Mouse (Mus musculus) heart, embryonic 14.5 days (tissue): ENCODE results near the gene Heca. TPM values are rescaled to one million over a fixed set of nuclear protein-coding genes. Genes with fewer than 3 reads are reported as not detected.
"Not testable (repeated sequence)": the region's sequence is repeated elsewhere in the genome, so short reads cannot be mapped to it uniquely, and the experiment has no call there.

Source experiments
- ATAC-seq: fragments of 200-750 bp; cut with Nextera tagmentation; 2 replicates; pipeline ENCODE4 v1.8.0; 2017; ENCODE audit warnings: low read depth, moderate TSS enrichment; ENCODE audit not compliant: insufficient number of reproducible peaks, insufficient read depth, low FRiP score
- H3K27ac ChIP-seq, 2 experiments: fragments of 200-500 bp in 1 of 2; fragments of 300-500 bp in 1 of 2; sonication (generic) in 1 of 2; replicated peaks in 1 of 2; 2 replicates each; pipeline ENCODE4 v1.5.1; 2012 to 2014; ENCODE audit warnings: low read depth in 2 of 2, low read length in 2 of 2, control low read depth in 1 of 2, mild to moderate bottlenecking in 1 of 2, mixed read lengths in 1 of 2; ENCODE audit not compliant: control insufficient read depth in 1 of 2, insufficient read depth in 1 of 2
- H3K27me3 ChIP-seq: fragments of 300-500 bp; sonication (generic); 2 replicates; pipeline ENCODE4 v1.6.1; 2014; ENCODE audit warnings: mild to moderate bottlenecking, low read length, control low read depth; ENCODE audit not compliant: control insufficient read depth, insufficient read depth
- H3K36me3 ChIP-seq: fragments of 300-500 bp; sonication (generic); 2 replicates; pipeline ENCODE4 v1.6.1; 2014; ENCODE audit warnings: mild to moderate bottlenecking, control low read depth, low read length, mixed read lengths; ENCODE audit not compliant: control insufficient read depth, insufficient read depth
- H3K4me1 ChIP-seq, 2 experiments: fragments of 200-500 bp in 1 of 2; fragments of 300-500 bp in 1 of 2; sonication (generic) in 1 of 2; 2 replicates each; pipeline ENCODE4 v1.6.1; 2012 to 2014; ENCODE audit warnings: low read length in 2 of 2, control low read depth in 1 of 2, mixed read lengths in 1 of 2; ENCODE audit not compliant: control insufficient read depth in 2 of 2, insufficient read depth in 2 of 2
- H3K4me2 ChIP-seq: fragments of 300-500 bp; sonication (generic); 2 replicates; pipeline ENCODE4 v1.6.1; 2014; ENCODE audit warnings: mild to moderate bottlenecking, low read length
- H3K4me3 ChIP-seq, 2 experiments: fragments of 200-500 bp in 1 of 2; fragments of 300-500 bp in 1 of 2; sonication (generic) in 1 of 2; 2 replicates each; pipeline ENCODE4 v1.5.1; 2012 to 2014; ENCODE audit warnings: low read length in 2 of 2, mild to moderate bottlenecking in 2 of 2, control low read depth in 1 of 2, low read depth in 1 of 2, moderate library complexity in 1 of 2; ENCODE audit not compliant: control insufficient read depth in 1 of 2, insufficient read depth in 1 of 2
- H3K9ac ChIP-seq: fragments of 300-500 bp; sonication (generic); 2 replicates; pipeline ENCODE4 v1.6.1; 2014; ENCODE audit warnings: mild to moderate bottlenecking, low read length
- H3K9me3 ChIP-seq: fragments of 300-500 bp; sonication (generic); 2 replicates; pipeline ENCODE4 v1.6.1; 2016; ENCODE audit warnings: low read length, control low read depth; ENCODE audit not compliant: control insufficient read depth
- WGBS: fragments of 180-500 bp; shearing (Covaris S2); extraction: QIAGEN DNeasy Blood & Tissue Kit; methylation state at CpG from one replicate; pipeline ENCODE4 v1.1.7; 2014; 5-methylcytosine and 5-hydroxymethylcytosine counted together
- polyA plus RNA-seq: library from polyadenylated mRNA; unstranded; fragments of >200 nt; fragmentation: Nextera tagmentation; extraction: Ambion mirVana; gene quantifications from 2 replicates; pipeline ENCODE4 v1.2.1, GENCODE M21; 2014

The Heca gene
- polyA plus RNA-seq, 1 experiment from 2014 or later = 6.4 TPM

DNA sequence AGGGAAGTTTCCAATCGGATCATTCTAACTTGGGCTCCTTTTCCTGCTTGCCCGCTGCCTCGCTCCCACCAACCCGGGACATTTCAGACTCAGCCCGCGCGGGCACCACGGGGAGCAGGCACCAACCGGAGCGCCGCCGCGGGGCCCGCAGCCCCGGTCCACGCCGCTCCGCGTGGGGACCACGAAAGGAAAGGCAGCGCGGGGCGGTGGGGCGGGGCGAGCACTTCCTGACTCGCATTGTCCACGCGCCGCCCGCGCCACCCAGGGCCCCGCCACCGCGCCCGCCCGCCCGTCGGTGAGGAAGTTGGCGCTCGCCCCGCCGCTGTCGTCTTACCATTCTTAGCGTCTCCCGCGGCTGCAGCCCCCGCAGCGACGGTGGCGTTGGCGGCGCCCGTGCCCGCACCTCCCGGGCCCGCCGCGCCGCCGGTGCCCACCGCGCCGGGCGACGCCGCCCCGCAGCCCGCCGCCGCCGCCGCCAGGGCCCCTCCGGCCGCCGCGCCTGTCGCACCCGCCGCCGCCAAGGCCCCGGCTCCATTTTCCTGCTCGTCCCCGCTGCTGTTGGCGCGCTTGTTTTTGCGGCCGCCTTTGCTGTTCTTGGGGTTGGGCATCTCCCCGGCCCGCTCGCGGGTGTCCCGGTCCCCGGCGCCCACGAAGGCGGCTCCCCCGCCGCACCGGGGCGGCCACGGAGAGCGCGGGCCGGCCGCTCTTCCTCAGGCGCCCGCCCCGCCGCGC lies 526 bp downstream of the Heca start:
- H3K9ac ChIP-seq = peak overlapping the region; percentile 97
- peak overlapping the region; percentile 80 to 94 for H3K27ac ChIP-seq
- ATAC-seq = peak; percentile 55
- peak overlapping the region; percentile 63 for H3K4me2 ChIP-seq
- no peaks in the 10 kb centered on the region for H3K27me3 ChIP-seq
- 1% methylated on average over 77 of the region's 110 CpGs for WGBS
- peak overlapping the region; percentile 84 to 95 for H3K4me3 ChIP-seq
- H3K4me1 ChIP-seq = peaks cover 2 to 12% of the 10 kb centered on the region in 2 experiments; a peak in 3 of 4 replicates
- H3K9me3 ChIP-seq = no peaks in the 10 kb centered on the region
- H3K36me3 ChIP-seq = no peaks in the 10 kb centered on the region

DNA sequence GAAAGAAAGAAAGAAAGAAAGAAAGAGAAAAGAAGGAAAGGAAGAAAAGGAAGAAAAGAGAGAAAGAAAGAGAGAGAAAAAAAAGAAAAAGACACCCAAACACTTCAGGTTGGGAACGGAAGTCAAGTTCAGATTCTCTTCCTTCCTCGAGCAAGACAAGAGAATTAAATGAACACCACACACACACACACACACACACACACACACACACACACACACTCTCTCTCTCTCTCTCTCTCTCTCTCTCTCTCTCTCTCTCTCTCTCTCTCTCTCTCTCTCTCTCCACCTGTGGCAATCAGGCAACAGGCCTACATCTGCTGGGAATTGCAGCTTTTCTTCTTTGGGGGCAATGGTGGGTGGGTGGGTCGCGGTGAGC lies 1.1 kb downstream of the Heca start:
- WGBS = 0% methylated on average over 4 of the region's 4 CpGs
- not testable (repeated sequence) for H3K36me3 ChIP-seq, H3K9me3 ChIP-seq, ATAC-seq, H3K27me3 ChIP-seq
- H3K4me3 ChIP-seq = peak overlapping the region; percentile 84 to 95
- H3K27ac ChIP-seq = peak overlapping the region; percentile 80 to 94
- H3K9ac ChIP-seq = peak overlapping the region; percentile 97
- peaks cover 2 to 12% of the 10 kb centered on the region in 2 experiments; a peak in 3 of 4 replicates for H3K4me1 ChIP-seq
- peak overlapping the region; percentile 63 for H3K4me2 ChIP-seq

DNA sequence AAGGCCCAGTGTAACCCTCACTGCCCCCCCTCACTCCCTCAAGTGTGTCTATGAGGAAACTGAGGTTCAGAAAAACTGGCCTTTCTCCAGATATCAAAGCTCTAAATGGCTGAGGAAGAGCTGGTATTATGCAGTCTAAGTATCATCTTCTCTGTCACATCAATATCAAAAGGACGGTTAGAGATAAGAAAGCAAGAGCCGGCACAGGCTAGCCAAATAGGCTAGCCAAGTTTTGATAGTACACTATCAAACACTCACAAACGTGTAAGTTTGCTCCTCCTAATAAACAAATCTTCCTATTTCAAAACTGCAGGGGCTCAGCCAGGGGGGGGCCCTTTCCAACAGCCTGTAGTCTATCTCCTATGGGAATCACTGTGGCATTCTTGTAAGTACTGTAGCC lies 1.8 kb downstream of the Heca start:
- 0 out of 2 replicates have a peak, but pooled peaks cover 3% of the 10 kb centered on the region for H3K36me3 ChIP-seq
- H3K4me3 ChIP-seq = peak overlapping the region in 1 of 2 experiments; percentile 84; a peak in 2 of 4 replicates
- no peak overlapping the region for H3K27ac ChIP-seq
- 7% methylated on average over 3 of the region's 3 CpGs for WGBS
- H3K4me1 ChIP-seq = peaks cover 2 to 12% of the 10 kb centered on the region in 2 experiments; a peak in 3 of 4 replicates
- H3K9me3 ChIP-seq = no peaks in the 10 kb centered on the region
- ATAC-seq = no peak
- H3K4me2 ChIP-seq = peak overlapping the region; percentile 63
- H3K27me3 ChIP-seq = no peaks in the 10 kb centered on the region
- peak overlapping the region; percentile 97 for H3K9ac ChIP-seq

DNA sequence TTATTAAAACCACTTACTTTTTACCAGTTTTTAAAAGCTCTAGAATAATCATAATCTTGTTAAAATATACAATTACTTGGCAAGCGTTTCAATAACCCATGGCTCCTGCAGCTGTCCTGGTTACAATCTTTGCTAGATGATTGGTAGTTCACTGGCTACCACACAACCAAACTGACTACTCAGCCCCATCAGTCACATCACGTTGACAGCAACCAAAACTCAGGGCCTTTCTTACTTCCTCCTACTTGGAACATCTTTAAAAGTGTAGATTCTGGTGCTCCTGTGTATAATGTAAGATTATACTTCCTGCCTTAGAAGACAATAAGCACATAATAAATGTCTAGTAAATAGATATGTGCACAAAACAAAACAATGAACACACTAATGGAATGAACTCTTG lies 14.2 kb downstream of the Heca start:
- Histone ChIP-seq H3K9me3 (no peaks in the 10 kb centered on the region), H3K9ac (no peak overlapping the region), H3K4me2 (no peak overlapping the region), H3K27ac (no peak overlapping the region), H3K4me3 (no peak overlapping the region), H3K4me1 (peaks cover 11 to 39% of the 10 kb centered on the region in 2 experiments), H3K27me3 (no peaks in the 10 kb centered on the region), H3K36me3 (0 out of 2 replicates have a peak, but pooled peaks cover 3% of the 10 kb centered on the region)
- no peak for ATAC-seq
- 83% methylated on average over 2 of the region's 2 CpGs for WGBS

DNA sequence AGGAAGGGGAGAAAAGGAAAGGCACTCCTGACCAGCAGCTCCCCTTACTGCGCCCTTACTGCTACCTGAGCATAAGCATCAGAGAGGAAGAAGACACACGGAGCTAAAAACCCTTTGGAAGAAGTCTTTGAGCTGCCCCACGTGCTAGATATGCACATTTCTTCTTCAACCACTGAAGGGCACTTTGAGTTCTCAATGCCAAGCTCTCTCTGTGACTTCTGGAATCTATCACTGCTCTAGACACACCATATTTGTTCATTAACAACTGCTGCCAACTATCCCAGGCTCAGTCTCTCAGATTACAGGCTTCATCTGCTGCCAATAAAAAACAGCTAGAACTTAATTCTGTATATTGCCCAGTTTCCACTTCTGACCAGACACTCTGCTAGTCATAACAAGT lies 15.7 kb downstream of the Heca start:
- 46% methylated on average over 3 of the region's 3 CpGs for WGBS
- Histone ChIP-seq H3K27me3 (no peaks in the 10 kb centered on the region), H3K36me3 (0 out of 2 replicates have a peak, but pooled peaks cover 3% of the 10 kb centered on the region), H3K4me2 (peak overlapping the region; percentile 35; the same call in 1 of the 2 replicates), H3K9me3 (no peaks in the 10 kb centered on the region), H3K27ac (peak overlapping the region; percentile 90 to 95), H3K9ac (peak overlapping the region; percentile 46; the same call in 1 of the 2 replicates), H3K4me1 (peaks cover 11 to 45% of the 10 kb centered on the region in 2 experiments), H3K4me3 (no peak overlapping the region)
- no peak; the same call in 1 of the 2 replicates for ATAC-seq

DNA sequence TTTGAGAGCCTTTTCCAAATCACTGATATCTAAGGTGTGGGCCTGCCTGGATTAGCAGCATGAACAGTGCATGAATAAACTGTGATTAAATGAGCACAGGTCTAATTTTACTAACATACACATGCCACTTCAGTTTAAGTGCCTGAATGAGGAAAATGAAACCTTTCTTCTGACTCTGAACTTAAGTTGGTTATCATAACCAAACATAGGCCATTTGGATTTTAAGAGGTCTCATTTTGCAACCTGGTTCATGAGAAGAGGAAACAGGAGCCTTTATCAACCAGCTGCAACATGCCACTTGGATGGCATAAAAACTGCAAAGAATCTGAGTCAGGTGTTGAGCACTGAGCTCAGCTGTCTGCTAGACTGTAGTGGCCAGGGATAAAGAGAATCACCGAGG lies 16.7 kb downstream of the Heca start:
- H3K27ac ChIP-seq = peak overlapping the region; percentile 82 to 91
- no peak overlapping the region; the same call in 1 of the 2 replicates for H3K9ac ChIP-seq
- H3K4me1 ChIP-seq = peaks cover 11 to 45% of the 10 kb centered on the region in 2 experiments
- H3K4me2 ChIP-seq = peak overlapping the region; percentile 44
- no peak; the same call in 1 of the 2 replicates for ATAC-seq
- 0 out of 2 replicates have a peak, but pooled peaks cover 3% of the 10 kb centered on the region for H3K36me3 ChIP-seq
- 17% methylated on average over 1 of the region's 1 CpGs for WGBS
- H3K4me3 ChIP-seq = no peak overlapping the region
- H3K9me3 ChIP-seq = no peaks in the 10 kb centered on the region
- H3K27me3 ChIP-seq = no peaks in the 10 kb centered on the region

DNA sequence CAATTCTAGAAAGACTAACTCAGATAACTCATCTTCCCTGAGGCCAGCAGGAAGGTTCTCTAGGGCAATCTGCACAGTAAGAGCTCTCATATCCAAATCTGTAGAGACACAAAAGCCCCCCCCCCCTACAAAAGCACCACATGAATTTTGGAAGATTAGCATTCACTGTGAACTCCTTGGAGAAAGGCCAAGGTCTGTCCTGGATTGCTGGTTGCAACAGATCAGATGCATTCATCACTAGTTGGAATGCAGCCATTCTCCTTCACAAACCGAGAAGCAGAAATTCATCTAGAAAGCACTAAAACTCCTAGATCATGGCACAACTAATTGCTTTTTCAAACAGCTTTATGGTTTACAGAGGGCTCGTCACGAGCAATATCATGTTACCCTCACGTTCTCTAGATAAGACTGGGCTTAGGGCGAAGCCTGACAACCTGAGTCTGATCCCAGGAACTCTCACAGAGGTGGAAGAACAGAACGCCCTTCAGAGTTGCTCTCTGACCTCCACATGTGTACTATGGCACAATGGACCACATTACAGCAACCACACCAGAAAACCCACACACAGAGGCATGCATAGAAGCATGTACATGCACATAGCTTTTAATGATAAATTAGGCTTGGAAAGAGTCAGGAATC lies 17.3 kb downstream of the Heca start:
- WGBS = 11% methylated on average over 6 of the region's 6 CpGs

More for the DNA sequence above, 17.3 kb downstream of the Heca start:
- Histone ChIP-seq H3K4me1 (peaks cover 11 to 45% of the 10 kb centered on the region in 2 experiments), H3K27ac (peak overlapping the region; percentile 82 to 91), H3K27me3 (no peaks in the 10 kb centered on the region), H3K9ac (0 out of 2 replicates have a peak overlapping the region, but pooled peaks have one; percentile 8), H3K4me2 (peak overlapping the region; percentile 44), H3K36me3 (0 out of 2 replicates have a peak, but pooled peaks cover 3% of the 10 kb centered on the region), H3K4me3 (no peak overlapping the region), H3K9me3 (no peaks in the 10 kb centered on the region)
- ATAC-seq = no peak
